Mouse (Mus musculus): ENCODE data around the gene Olfr1043. TPM values are rescaled to one million over a fixed set of nuclear protein-coding genes. Genes with fewer than 3 reads are reported as not detected.
"Not testable (repeated sequence)": the region's sequence is repeated elsewhere in the genome, so short reads cannot be mapped to it uniquely, and the experiment has no call there.

Olfr1043 gene
- not detected in 2 replicates for polyA plus RNA-seq (2014; fragmentation: Nextera tagmentation; extraction: Ambion mirVana)

GRCm38 (mm10) chr2:86167422-86167821, at the start of gene Olfr1043:
Gene Olfr1043, minus strand, starts transcription at chr2:86167522.
- no peak for ATAC-seq
- Histone ChIP-seq H3K9ac (ENCODE audit: low read length) (no peak within 1 kb of the TSS), H3K36me3 (ENCODE audit: control insufficient read depth, insufficient read depth, low read length) (no peaks in the 10 kb centered on the region), H3K27ac (ENCODE audit: low read depth, low read length) (no peak within 1 kb of the TSS), H3K4me3 (ENCODE audit: low read depth, low read length) (no peak within 1 kb of the TSS), H3K9me3 (replicated peaks; ENCODE audit: control insufficient read depth, low read length) (no peaks in the 10 kb centered on the region), H3K4me1 (ENCODE audit: control insufficient read depth, insufficient read depth, low read length) (no peaks in the 10 kb centered on the region), H3K4me2 (ENCODE audit: low read length) (no peak within 1 kb of the TSS), H3K27me3 (replicated peaks; ENCODE audit: control insufficient read depth, insufficient read depth, low read length) (no peaks in the 10 kb centered on the region)
- no peak for DNase-seq (ENCODE audit: low spot score)
- 91% methylated on average over 2 of the region's 2 CpGs for WGBS

GRCm38 (mm10) chr2:86202909-86203308, 35.6 kb upstream of the Olfr1043 start, which contains the start of gene Olfr1045:
Gene Olfr1045, minus strand, starts transcription at chr2:86203009.
- Histone ChIP-seq H3K27ac (ENCODE audit: low read depth, low read length) (no peak within 1 kb of the TSS), H3K4me1 (ENCODE audit: control insufficient read depth, insufficient read depth, low read length) (no peaks in the 10 kb centered on the region), H3K4me3 (ENCODE audit: low read depth, low read length) (no peak within 1 kb of the TSS), H3K36me3 (ENCODE audit: control insufficient read depth, insufficient read depth, low read length) (no peaks in the 10 kb centered on the region), H3K27me3 (replicated peaks; ENCODE audit: control insufficient read depth, insufficient read depth, low read length) (no peaks in the 10 kb centered on the region), H3K4me2 (ENCODE audit: low read length) (no peak within 1 kb of the TSS), H3K9ac (ENCODE audit: low read length) (no peak within 1 kb of the TSS), H3K9me3 (replicated peaks; ENCODE audit: control insufficient read depth, low read length) (no peaks in the 10 kb centered on the region)
- ATAC-seq (no peak), DNase-seq (ENCODE audit: low spot score) (no peak)

GRCm38 (mm10) chr2:86195863-86196262, 28.5 kb upstream of the Olfr1043 start:
- 63% methylated on average over 1 of the region's 1 CpGs for WGBS
- no peak overlapping the region for H3K4me3 ChIP-seq (ENCODE audit: low read depth, low read length)
- no peak for ATAC-seq
- no peak for DNase-seq (ENCODE audit: low spot score)
- no peaks in the 10 kb centered on the region for H3K27me3 ChIP-seq (replicated peaks; ENCODE audit: control insufficient read depth, insufficient read depth, low read length)
- no peak overlapping the region for H3K9ac ChIP-seq (ENCODE audit: low read length)
- no peaks in the 10 kb centered on the region for H3K4me1 ChIP-seq (ENCODE audit: control insufficient read depth, insufficient read depth, low read length)
- H3K9me3 ChIP-seq (replicated peaks; ENCODE audit: control insufficient read depth, low read length) = no peaks in the 10 kb centered on the region
- no peaks in the 10 kb centered on the region for H3K36me3 ChIP-seq (ENCODE audit: control insufficient read depth, insufficient read depth, low read length)
- no peak overlapping the region for H3K27ac ChIP-seq (ENCODE audit: low read depth, low read length)
- H3K4me2 ChIP-seq (ENCODE audit: low read length) = no peak overlapping the region

DNA sequence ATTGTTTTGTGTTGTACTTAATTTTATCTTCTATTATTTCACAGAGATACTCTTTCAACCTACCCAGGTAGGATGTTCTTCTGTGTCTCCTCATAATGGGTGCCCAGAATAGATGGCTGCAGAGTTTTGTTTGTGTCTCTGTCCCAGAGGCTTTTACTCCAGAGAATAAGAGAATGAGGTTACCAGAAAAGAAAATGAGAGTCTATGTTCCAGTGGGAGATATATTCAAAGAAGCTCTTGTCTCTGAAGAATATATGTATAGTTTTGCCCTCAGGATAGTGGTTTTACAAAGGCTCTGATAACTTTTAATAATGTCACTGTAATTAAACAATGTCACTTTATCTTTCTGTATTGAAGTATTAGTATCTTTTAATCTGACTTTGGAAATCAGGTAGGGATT, 18.3 kb upstream of the Olfr1043 start, which contains the start of gene Olfr52:
Olfr52 (minus strand) TSS at position 101 of the 400 bp plus-strand sequence.
- Histone ChIP-seq H3K9ac (ENCODE audit: low read length) (no peak within 1 kb of the TSS), H3K4me1 (ENCODE audit: control insufficient read depth, insufficient read depth, low read length) (no peaks in the 10 kb centered on the region), H3K9me3 (replicated peaks; ENCODE audit: control insufficient read depth, low read length) (no peaks in the 10 kb centered on the region), H3K4me2 (ENCODE audit: low read length) (no peak within 1 kb of the TSS), H3K36me3 (ENCODE audit: control insufficient read depth, insufficient read depth, low read length) (no peaks in the 10 kb centered on the region), H3K27me3 (replicated peaks; ENCODE audit: control insufficient read depth, insufficient read depth, low read length) (no peaks in the 10 kb centered on the region), H3K4me3 (ENCODE audit: low read depth, low read length) (no peak within 1 kb of the TSS), H3K27ac (ENCODE audit: low read depth, low read length) (no peak within 1 kb of the TSS)
- DNase-seq (ENCODE audit: low spot score) = no peak
- ATAC-seq = no peak

DNA sequence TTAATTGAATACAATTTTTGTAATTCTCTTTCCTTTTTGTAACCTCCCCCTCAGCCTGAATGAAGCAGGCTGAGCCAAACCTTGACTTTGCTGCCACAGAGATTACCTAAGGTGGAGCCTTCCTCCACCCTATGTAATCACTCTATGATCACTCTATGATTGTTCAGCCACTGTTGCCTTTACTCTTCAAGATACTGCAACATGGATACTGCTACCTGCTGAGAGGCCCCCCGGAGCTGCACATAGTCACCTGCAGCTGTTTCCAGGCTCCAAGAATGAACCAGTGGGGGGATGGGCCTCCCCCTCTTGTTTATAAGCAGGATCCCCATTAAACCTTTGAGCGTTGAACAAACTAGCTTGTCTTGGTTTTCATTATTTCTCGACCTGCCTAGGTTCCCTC, 12.6 kb upstream of the Olfr1043 start:
- no peak overlapping the region for H3K9ac ChIP-seq (ENCODE audit: low read length)
- H3K27ac ChIP-seq (ENCODE audit: low read depth, low read length) = no peak overlapping the region
- H3K4me3 ChIP-seq (ENCODE audit: low read depth, low read length) = no peak overlapping the region
- no peaks in the 10 kb centered on the region for H3K27me3 ChIP-seq (replicated peaks; ENCODE audit: control insufficient read depth, insufficient read depth, low read length)
- no peak overlapping the region for H3K4me2 ChIP-seq (ENCODE audit: low read length)
- no peaks in the 10 kb centered on the region for H3K36me3 ChIP-seq (ENCODE audit: control insufficient read depth, insufficient read depth, low read length)
- H3K9me3 ChIP-seq (replicated peaks; ENCODE audit: control insufficient read depth, low read length) = no peaks in the 10 kb centered on the region
- no peaks in the 10 kb centered on the region for H3K4me1 ChIP-seq (ENCODE audit: control insufficient read depth, insufficient read depth, low read length)
- 73% methylated on average over 3 of the region's 3 CpGs for WGBS
- DNase-seq (ENCODE audit: low spot score) = no peak
- ATAC-seq = no peak

DNA sequence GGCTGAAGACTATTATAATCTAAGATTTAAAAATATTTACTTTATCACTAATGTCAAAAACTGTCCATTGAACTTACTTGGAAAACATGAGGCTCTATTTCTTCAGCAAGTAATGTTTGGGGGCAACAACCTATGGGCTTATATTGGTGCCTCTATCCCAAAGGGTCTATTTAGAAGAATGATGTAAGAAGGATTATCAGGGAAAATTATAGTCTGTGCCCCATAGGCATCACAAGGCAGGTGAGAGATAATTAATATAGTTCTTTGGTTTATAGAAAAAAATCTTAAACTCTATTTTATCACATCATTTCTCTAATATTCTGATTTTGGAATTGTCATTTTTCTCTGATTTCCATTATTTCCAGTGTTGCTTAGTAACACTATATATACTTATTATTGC, 10.4 kb upstream of the Olfr1043 start, which contains the start of gene Olfr1044:
Olfr1044 (minus strand) TSS at position 101 of the 400 bp plus-strand sequence.
- no peaks in the 10 kb centered on the region for H3K36me3 ChIP-seq (ENCODE audit: control insufficient read depth, insufficient read depth, low read length)
- H3K9ac ChIP-seq (ENCODE audit: low read length) = no peak within 1 kb of the TSS
- no peak within 1 kb of the TSS for H3K4me3 ChIP-seq (ENCODE audit: low read depth, low read length)
- H3K27ac ChIP-seq (ENCODE audit: low read depth, low read length) = no peak within 1 kb of the TSS
- no peak within 1 kb of the TSS for H3K4me2 ChIP-seq (ENCODE audit: low read length)
- no peaks in the 10 kb centered on the region for H3K27me3 ChIP-seq (replicated peaks; ENCODE audit: control insufficient read depth, insufficient read depth, low read length)
- DNase-seq (ENCODE audit: low spot score) = no peak
- no peaks in the 10 kb centered on the region for H3K4me1 ChIP-seq (ENCODE audit: control insufficient read depth, insufficient read depth, low read length)
- ATAC-seq = no peak
- H3K9me3 ChIP-seq (replicated peaks; ENCODE audit: control insufficient read depth, low read length) = no peaks in the 10 kb centered on the region

DNA sequence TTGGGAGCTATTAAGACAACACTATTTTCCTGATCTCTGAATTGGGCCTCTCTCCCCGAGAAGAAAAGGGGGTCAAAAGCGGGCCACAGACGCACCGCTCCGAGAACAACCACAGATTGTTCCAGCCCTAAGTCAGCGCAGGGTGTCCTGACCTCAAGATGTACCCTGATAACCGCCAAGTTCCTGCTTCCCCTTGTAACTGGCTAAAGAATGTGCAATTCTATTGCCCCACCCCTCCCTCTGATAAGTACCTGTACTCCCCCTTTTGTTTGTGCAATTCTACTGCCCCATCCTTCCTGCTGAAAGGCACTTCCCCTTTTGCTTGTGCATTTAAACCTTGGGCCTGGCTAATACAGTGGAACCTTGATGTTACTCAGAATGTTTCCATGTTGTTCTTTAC, 8.1 kb upstream of the Olfr1043 start:
- not testable (repeated sequence) for H3K4me3 ChIP-seq (ENCODE audit: low read depth, low read length); H3K27ac ChIP-seq (ENCODE audit: low read depth, low read length); H3K9me3 ChIP-seq (replicated peaks; ENCODE audit: control insufficient read depth, low read length); H3K9ac ChIP-seq (ENCODE audit: low read length); H3K4me2 ChIP-seq (ENCODE audit: low read length); H3K36me3 ChIP-seq (ENCODE audit: control insufficient read depth, insufficient read depth, low read length); H3K27me3 ChIP-seq (replicated peaks; ENCODE audit: control insufficient read depth, insufficient read depth, low read length); ATAC-seq; H3K4me1 ChIP-seq (ENCODE audit: control insufficient read depth, insufficient read depth, low read length); DNase-seq (ENCODE audit: low spot score)
- WGBS = 90% methylated on average over 7 of the region's 7 CpGs

DNA sequence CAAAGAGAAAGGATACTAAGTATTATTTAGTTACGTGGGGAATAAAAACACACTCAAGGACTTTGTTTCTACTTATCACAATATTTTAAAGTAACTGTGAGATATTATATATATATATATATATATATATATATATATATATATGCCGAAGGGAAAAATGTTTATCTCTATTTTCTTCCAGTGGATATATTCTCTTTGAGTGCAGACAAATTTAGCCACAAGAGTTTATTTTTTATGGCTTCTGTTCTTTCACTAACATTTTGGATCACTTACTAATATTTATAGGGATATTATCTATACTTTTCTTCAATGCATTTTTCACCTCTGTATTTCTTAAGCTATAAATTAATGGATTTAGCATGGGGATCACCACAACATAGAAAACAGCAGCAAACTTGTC, 5.6 kb downstream of the Olfr1043 start, which contains the start of gene Olfr1042:
Olfr1042 (minus strand) TSS at position 101 of the 400 bp plus-strand sequence.
- H3K27ac ChIP-seq (ENCODE audit: low read depth, low read length) = no peak within 1 kb of the TSS
- H3K4me2 ChIP-seq (ENCODE audit: low read length) = no peak within 1 kb of the TSS
- ATAC-seq (no peak), DNase-seq (ENCODE audit: low spot score) (no peak)
- no peak within 1 kb of the TSS for H3K4me3 ChIP-seq (ENCODE audit: low read depth, low read length)
- no peak within 1 kb of the TSS for H3K9ac ChIP-seq (ENCODE audit: low read length)
- H3K27me3 ChIP-seq (replicated peaks; ENCODE audit: control insufficient read depth, insufficient read depth, low read length) = no peaks in the 10 kb centered on the region
- WGBS = 87% methylated on average over 2 of the region's 2 CpGs
- H3K36me3 ChIP-seq (ENCODE audit: control insufficient read depth, insufficient read depth, low read length) = no peaks in the 10 kb centered on the region
- H3K4me1 ChIP-seq (ENCODE audit: control insufficient read depth, insufficient read depth, low read length) = no peaks in the 10 kb centered on the region
- no peaks in the 10 kb centered on the region for H3K9me3 ChIP-seq (replicated peaks; ENCODE audit: control insufficient read depth, low read length)

DNA sequence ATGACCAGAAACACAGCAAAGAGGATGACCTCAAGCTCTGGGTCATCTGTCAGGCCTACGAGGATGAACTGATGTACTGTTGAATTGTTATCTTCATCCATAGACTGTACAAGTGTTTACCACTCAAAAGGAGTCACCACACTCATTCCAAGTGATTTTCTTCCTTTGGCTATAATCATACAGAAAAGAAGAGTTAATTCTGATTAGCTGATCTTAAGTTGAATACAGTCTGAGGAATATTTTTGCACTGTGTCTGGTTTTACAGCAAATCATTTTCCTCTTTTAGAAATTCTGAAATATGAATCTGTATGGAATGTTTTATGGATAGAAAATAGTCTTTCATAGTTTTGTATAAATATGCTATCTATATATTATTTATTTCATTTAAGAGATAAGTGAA, 20.7 kb downstream of the Olfr1043 start, which contains the start of gene Olfr1040:
Olfr1040 (minus strand) TSS at position 101 of the 400 bp plus-strand sequence.
- Histone ChIP-seq H3K4me1 (ENCODE audit: control insufficient read depth, insufficient read depth, low read length) (no peaks in the 10 kb centered on the region), H3K27me3 (replicated peaks; ENCODE audit: control insufficient read depth, insufficient read depth, low read length) (no peaks in the 10 kb centered on the region), H3K9ac (ENCODE audit: low read length) (no peak within 1 kb of the TSS), H3K4me2 (ENCODE audit: low read length) (no peak within 1 kb of the TSS), H3K36me3 (ENCODE audit: control insufficient read depth, insufficient read depth, low read length) (no peaks in the 10 kb centered on the region), H3K9me3 (replicated peaks; ENCODE audit: control insufficient read depth, low read length) (no peaks in the 10 kb centered on the region), H3K27ac (ENCODE audit: low read depth, low read length) (no peak within 1 kb of the TSS), H3K4me3 (ENCODE audit: low read depth, low read length) (no peak within 1 kb of the TSS)
- 90% methylated on average over 1 of the region's 1 CpGs for WGBS
- no peak for DNase-seq (ENCODE audit: low spot score)
- no peak for ATAC-seq

All from forebrain, embryonic 14.5 days (tissue).